Mouse (Mus musculus) lung, postnatal 36 days (tissue): ENCODE data around the gene Mtss1l.
A peak's percentile ranks its signal among the peaks of the same experiment; 100 is the strongest.

Experiments
- DNase-seq: peaks from one replicate; pipeline ENCODE4 v3.0.0; 2022; ENCODE audit warnings: mixed read lengths

Mtss1l gene

GRCm38 (mm10) chr8:110720685-110721598 lies at the start of gene Mtss1l:
Gene Mtss1l, plus strand, starts transcription at chr8:110721476.
- DNase-seq: peak; percentile 83

DNA sequence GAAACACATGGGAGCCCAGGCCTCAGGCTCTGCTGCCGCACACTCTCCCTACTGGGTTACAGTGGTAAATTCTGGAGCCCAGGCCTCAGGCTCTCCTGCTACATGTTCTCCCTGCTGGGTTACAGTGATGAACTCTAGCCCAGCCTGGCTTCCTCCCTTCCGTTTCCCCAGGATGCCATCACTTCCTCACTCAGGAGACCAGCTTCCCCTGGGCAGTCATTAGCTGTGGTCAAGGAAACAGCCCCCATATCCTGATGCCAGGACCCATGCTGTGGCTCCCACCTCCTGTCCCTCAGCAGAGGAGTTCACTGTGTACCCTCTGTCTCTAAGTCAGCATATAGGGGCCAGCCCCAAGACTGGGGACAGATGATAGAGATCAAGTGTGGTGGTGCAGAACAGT lies 49.1 kb upstream of the Mtss1l start:
- peak; percentile 68 for DNase-seq

GRCm38 (mm10) chr8:110673168-110673567 lies 48.1 kb upstream of the Mtss1l start:
- DNase-seq: peak; percentile 61

DNA sequence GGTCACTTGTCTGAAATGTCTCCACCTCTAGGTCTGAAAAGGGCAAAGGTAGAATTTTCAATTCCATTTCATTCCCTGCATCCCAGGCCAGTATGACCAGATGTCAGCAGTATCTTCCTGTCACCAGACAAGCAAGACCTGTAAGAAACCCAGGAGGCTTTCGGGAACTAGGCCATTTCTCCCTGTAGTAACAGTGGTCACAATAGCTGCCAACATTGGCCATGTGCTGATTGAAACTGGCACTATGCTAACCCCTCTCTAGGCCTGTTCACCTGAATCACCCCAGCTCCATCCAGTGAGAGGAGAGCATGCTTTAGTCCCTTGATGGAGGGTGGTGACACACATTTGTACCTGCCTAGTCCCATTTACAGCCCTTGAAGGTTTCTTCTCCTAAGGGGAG lies 46.7 kb upstream of the Mtss1l start:
- DNase-seq: no peak

GRCm38 (mm10) chr8:110676702-110677101 lies 44.6 kb upstream of the Mtss1l start:
- DNase-seq: peak; percentile 64

DNA sequence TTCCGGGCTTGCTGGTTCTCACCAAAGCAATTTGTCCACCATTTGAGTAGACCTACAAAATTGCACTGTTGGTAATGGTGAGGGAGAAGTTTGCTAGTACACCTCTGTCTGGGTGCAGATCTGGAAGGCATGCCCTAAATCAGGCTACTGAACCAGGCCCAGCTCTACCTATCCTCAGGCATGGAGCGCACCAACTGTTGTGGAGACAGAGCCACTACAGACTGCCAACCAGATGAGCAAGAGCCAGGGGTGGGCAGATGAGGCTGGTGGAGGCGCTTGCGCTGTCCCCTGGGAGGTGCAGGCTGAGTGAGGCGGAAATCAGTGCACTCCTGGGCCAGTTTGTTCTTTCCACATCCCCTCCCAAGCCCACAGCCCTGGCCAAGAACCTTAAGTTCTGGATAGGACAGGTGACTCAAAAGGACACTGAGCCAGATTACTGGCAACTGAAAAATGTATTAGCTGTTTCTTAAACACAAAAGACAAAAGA lies 44.1 kb upstream of the Mtss1l start:
- no peak for DNase-seq

DNA sequence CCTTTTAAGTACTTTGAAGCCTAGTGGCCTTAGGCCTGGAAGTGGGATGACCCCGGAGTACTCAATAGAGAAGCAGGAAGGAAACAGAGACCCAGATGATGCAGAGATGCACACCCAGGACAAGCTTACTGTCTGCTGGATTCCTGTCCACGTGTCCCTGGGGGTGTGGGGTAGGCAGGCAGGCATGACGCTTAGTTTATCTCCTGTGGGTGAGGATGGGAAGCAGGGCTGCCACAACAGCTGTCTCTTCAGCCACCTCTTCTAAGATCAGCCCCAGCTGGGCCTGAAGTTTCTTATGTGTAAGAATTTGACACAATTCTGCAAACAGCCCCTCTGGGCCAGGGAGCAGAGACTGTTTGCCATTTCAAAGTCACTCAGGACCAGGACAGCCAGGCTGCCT lies 42.3 kb upstream of the Mtss1l start:
- no peak for DNase-seq

DNA sequence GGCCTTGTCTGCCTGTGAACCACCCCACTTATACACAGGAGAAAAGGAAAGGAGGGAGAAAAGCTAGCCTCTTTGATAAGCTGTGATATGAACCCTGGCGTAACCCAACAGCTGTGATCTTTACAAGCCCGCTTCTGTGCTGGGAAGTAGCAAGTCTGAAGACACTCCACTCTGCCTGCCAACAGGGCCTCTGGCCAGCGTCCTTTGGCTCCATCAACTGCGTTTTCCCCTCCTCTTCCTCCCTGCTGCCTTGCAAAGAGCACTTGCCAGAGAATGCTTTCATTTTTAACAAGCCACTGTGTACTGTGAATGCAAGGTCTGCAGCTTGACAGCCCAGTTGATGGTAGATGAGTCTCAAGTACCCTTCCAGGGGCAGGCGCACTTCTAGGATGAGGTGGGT lies 33.5 kb upstream of the Mtss1l start:
- DNase-seq: peak; percentile 91

DNA sequence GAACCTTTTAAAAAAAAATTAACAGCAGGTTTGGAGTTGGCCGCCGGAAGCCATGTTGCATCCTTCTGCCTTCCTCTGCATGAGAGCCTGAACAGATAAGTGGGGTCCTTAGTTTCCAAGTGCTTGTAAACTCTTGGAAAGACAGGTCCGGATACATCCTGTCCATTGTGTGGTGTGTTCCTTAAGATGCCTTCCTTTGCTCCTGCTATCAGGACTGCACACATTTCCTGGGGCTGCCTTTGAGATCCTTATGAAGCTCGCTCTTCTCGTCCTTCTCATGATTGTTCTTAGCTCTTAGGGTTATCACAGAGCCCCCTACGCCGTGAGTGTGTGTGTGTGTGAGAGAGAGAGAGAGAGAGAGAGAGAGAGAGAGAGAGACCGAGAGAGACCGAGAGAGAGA lies 31.3 kb upstream of the Mtss1l start:
- DNase-seq: peak; percentile 60

DNA sequence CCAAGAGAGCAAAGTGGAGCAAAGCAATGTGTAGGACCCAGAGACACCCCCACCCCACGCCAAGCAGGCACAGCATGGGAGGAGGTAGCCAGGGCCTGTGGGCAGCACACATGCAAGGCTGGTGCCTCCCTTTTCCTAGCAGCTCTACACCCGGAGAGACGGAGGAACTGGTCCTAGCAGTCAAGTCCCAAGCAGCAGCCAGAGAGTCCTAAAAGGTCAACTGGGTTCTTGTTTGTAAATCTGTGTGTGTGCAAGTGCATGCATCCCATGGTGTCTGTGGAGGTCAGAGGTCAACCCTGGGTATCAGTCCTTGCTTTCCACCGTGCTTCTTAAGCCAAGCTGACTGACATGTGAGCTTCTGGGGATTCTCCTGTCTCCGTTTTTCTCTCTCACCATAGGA lies 27.1 kb upstream of the Mtss1l start:
- no peak for DNase-seq

- DNase-seq: no peak
Measured at GRCm38 (mm10) chr8:110694826-110695225, 26.4 kb upstream of the Mtss1l start.

GRCm38 (mm10) chr8:110695431-110695830 lies 25.8 kb upstream of the Mtss1l start:
- no peak for DNase-seq

DNA sequence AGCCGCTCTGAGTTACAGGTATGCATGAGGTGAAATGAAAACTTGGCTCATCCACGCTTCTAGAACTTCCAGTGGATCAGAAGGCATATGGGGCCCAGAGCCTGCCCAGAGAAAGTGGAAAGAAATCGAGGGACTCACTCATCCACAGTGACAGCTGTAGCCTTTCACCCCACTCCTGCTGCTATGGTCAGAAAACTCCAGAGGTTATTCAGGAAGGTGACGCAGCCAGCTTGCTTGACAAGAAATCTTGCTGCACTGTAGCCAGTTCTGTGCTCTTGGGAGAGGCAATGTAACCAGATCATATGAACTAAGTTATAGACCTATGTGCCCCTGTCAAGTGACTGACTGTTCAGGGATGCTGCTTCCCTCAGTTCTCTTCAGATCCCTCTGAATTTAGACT lies 25.2 kb upstream of the Mtss1l start:
- peak; percentile 63 for DNase-seq

DNA sequence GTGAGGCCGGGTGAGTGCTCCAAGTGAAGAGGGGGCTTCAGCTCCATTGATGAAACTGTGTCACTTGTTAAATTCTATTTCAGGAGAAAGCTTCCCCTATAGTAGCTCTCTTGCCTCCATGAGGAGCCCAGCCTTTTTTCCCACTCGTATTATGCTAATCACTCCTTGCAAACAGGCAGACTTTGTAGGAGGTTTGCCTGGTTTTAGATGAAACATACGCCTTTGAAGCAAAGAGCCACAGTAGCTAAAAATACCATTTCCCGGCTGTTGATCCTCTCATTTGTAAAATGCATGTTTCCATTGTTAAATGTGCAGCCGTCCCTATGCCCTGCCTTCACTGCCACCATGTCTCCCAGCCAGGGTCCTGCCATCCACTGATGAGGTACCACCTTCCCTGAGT lies 23.7 kb upstream of the Mtss1l start:
- no peak for DNase-seq

GRCm38 (mm10) chr8:110698098-110698497 lies 23.2 kb upstream of the Mtss1l start:
- DNase-seq: no peak

- no peak for DNase-seq
Measured at GRCm38 (mm10) chr8:110699501-110699900, 21.8 kb upstream of the Mtss1l start.

DNA sequence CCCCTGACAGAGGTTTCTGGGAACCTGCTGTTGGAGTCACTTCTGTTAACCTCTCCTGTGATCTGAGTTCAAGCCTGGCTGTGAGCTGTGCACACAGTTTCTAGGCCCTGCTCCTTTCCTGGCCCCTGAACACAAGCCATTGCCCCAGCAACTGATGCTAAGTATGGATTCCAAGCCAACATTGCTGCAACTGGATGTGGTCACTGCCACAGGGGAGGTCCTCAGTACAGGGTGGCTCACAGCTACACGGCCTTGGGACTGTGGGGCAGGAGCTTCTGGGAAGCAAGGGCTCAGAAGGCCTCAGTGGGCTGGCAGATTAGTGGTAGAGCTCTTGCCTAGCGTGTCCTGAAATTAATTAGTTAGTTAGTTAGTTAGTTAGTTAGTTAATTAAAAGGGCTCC lies 20.7 kb upstream of the Mtss1l start:
- DNase-seq: no peak

DNA sequence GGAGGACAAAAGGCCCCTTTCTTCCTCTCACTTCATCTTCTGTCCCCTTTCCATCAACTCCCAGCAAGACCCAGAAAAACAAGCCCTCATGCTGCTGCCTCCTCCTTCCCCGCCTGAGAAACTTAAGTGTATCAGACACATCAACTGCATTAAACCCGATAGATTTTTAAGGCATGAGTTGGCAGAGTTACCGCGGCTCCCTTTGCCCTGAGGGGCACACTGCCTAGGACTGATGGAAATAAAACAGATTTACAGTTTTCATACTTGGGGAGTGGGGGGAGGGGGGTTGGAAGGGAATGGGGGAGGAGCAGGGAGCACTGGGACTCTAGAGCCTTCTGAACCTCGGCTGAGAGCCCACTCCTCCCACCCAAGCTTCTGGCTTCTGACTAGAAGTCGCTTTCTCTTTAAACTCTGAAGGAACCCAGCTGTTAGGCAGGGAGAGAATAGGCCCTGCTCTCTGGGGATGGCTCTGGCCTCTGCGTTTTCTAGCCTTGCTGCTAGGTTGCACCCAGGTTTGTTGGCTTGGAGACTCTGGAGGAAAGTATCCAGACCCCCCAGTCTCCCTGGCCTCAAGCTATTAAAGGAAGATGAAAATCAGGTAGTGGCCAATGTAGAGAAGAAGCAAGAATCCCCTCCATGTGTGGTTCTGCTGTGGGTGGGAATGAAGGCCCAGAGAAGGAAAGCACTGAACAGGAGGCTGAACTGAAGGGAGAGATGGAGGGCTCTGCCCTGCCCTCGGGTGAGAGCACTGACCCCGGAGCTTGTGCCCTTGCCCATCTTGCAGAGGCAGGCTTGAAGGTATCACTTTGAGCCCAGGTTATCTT lies 18.4 kb upstream of the Mtss1l start:
- peak; percentile 39 for DNase-seq

DNA sequence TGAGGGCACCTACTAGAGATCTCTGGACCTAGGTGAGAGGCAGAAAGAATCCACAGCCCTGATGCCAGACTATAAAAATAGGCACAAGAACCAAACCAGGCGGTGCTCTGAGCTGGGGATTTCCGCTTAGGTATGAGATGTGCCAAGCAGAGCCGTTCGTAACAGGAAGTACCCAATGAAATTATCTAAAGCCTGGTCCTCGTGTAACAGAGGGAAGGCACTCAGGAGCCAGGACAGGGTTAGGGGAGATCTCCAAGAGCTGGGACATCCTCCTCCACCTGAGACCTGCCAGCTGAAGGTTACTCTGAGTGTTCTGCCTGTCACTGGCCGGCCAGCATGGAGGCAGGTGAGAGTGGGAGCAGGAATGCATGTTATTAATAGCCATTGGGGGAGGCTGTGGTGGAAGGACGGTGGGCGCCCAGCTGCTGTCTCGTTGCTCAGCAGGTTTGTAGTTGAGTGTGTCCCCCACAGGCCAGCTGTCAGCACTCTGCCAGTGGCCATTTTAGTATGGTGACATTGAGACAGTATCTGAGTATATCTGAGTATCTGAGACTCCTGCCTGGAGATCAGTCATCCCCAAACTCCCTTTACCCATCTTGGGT lies 17.7 kb upstream of the Mtss1l start:
- DNase-seq: no peak

- DNase-seq: no peak
Measured at GRCm38 (mm10) chr8:110704103-110704502, 17.2 kb upstream of the Mtss1l start.

DNA sequence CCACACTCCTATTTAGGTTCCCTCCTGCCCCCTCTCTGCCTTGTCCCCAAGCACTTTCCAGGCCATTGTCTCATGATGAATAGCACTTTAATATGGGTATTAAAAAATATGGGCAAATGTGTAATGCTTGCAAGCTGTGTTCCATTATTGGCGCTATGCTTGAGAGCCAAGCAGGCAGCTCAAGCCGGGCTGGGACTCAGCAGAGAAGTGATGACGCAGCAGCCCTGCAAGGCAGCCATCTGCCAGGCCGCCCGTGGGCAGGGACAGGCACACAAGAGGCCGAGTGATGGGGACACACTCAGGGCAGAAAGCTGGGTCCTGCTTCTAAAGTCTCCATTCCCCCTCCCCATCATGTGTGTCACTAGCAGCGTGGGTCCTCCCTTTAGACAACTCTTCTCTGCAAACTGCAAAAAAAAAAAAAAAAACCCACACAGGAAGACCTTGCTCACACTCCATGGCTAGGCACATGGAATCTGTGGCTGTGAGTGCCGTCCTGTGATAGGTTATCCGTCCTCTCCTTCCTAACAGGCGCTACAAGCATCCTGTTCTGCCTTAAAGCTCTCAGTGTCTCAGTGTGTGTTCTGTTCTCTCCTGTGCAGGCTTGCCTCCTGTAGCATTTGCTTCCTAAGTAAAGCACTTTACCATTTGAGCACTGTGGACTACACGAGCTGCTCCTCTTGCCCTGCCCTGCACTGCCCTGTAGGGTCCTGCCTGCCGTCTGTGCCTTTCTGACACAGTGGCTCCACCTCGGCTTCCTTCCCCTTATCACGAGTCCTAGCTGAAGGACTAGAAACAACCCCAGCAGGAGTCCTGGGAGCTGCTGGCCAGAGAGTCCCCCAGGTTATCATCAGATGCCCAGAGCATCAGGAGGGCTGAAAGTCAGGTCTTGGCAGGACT lies 15.6 kb upstream of the Mtss1l start:
- peak; percentile 34 for DNase-seq

- no peak for DNase-seq
Measured at GRCm38 (mm10) chr8:110706288-110706870, 14.9 kb upstream of the Mtss1l start.
